Mouse (Mus musculus) stomach, embryonic 15.5 days (tissue): ENCODE measurements around the gene Tomm70a. TPM values are rescaled to one million over a fixed set of nuclear protein-coding genes. Genes with fewer than 3 reads are reported as not detected.

Source experiments
- ATAC-seq: fragments of 200-750 bp; cut with Nextera tagmentation; 2 replicates; pipeline ENCODE4 v1.8.0; 2017; ENCODE audit warnings: low read depth, moderate number of reproducible peaks, moderate TSS enrichment; ENCODE audit not compliant: insufficient read depth, low FRiP score
- H3K27ac ChIP-seq: fragments of 300-500 bp; sonication (generic); 2 replicates; pipeline ENCODE4 v1.5.1; 2015; ENCODE audit warnings: mild to moderate bottlenecking, inconsistent platforms
- H3K27me3 ChIP-seq: fragments of 300-500 bp; sonication (generic); replicated peaks from 2 replicates; pipeline ENCODE4 v1.6.1; 2015; ENCODE audit warnings: inconsistent platforms
- H3K36me3 ChIP-seq: fragments of 300-500 bp; sonication (generic); 2 replicates; pipeline ENCODE4 v1.6.1; 2015; ENCODE audit warnings: inconsistent platforms
- H3K4me1 ChIP-seq: fragments of 300-500 bp; sonication (generic); 2 replicates; pipeline ENCODE4 v1.6.1; 2015; ENCODE audit warnings: inconsistent platforms
- H3K4me2 ChIP-seq: fragments of 300-500 bp; sonication (generic); 2 replicates; pipeline ENCODE4 v1.6.1; 2015; ENCODE audit warnings: mild to moderate bottlenecking, inconsistent platforms
- H3K4me3 ChIP-seq: fragments of 300-500 bp; sonication (generic); replicated peaks from 2 replicates; pipeline ENCODE4 v1.5.1; 2015; ENCODE audit warnings: inconsistent platforms
- H3K9ac ChIP-seq: fragments of 300-500 bp; sonication (generic); 2 replicates; pipeline ENCODE4 v1.6.1; 2015; ENCODE audit warnings: inconsistent platforms
- H3K9me3 ChIP-seq: fragments of 300-500 bp; sonication (generic); 2 replicates; pipeline ENCODE4 v1.6.1; 2016; ENCODE audit warnings: inconsistent platforms
- WGBS: fragments of 180-500 bp; shearing (Covaris S2); methylation state at CpG from one replicate; pipeline ENCODE4 v1.1.7; 2015; 5-methylcytosine and 5-hydroxymethylcytosine counted together
- polyA plus RNA-seq: library from polyadenylated mRNA; unstranded; fragments of >200 nt; fragmentation: Nextera tagmentation; extraction: Ambion mirVana; gene quantifications from 2 replicates; pipeline ENCODE4 v1.2.1, GENCODE M21; 2015

Tomm70a gene
- polyA plus RNA-seq, 1 experiment from 2014 or later, result 44.7 TPM

DNA sequence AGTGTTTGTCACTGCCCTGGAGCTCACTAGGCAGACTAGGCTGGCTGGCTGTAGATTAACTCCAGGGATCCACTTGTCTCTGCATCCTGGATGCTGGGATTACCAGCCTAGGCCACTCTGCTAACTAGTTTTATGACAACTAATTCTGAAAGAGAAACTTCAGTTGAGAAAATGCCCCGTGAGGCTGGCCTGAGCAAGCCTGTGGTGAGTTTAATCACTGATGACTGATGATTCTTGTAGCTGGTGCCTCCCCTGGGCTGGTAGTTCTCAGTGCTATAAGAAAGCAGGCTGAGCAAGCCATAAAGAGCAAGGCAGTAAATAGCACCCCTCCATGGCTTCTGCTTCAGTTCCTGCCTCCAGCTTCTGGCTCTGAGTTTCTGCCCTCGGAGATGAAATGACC is 54.2 kb downstream of the Tomm70a start:
- H3K4me1 ChIP-seq, result no peaks in the 10 kb centered on the region
- H3K27ac ChIP-seq, result no peak overlapping the region
- no peak overlapping the region for H3K4me2 ChIP-seq
- no peak overlapping the region for H3K4me3 ChIP-seq
- H3K9ac ChIP-seq, result no peak overlapping the region
- 78% methylated on average over 2 of the region's 2 CpGs for WGBS
- H3K9me3 ChIP-seq, result no peaks in the 10 kb centered on the region
- H3K36me3 ChIP-seq, result peaks cover 11% of the 10 kb centered on the region
- no peaks in the 10 kb centered on the region for H3K27me3 ChIP-seq
- no peak for ATAC-seq

DNA sequence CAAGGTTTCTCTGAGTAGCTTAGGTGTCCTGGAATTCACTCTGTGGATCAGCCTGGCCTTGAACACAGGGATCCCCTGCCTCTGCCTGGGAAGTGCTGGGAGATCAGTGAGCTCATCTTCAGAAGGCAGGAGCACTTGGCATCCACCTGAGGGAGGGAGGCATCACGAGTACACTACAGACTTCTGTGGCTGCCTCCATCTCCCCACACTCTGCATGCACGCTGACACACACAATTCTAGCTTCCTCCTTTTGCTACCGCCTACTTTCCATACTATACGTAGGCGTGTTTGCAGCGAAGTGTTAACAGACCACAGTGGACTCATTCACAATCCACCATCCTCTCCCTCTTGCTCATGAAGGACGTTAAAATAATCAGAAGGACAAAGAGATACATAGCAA is 54.8 kb downstream of the Tomm70a start:
- Histone ChIP-seq H3K27ac (no peak overlapping the region), H3K27me3 (no peaks in the 10 kb centered on the region), H3K9me3 (no peaks in the 10 kb centered on the region), H3K36me3 (peaks cover 11% of the 10 kb centered on the region), H3K4me1 (no peaks in the 10 kb centered on the region), H3K4me3 (no peak overlapping the region), H3K4me2 (no peak overlapping the region), H3K9ac (no peak overlapping the region)
- 82% methylated on average over 7 of the region's 7 CpGs for WGBS
- ATAC-seq, result no peak

DNA sequence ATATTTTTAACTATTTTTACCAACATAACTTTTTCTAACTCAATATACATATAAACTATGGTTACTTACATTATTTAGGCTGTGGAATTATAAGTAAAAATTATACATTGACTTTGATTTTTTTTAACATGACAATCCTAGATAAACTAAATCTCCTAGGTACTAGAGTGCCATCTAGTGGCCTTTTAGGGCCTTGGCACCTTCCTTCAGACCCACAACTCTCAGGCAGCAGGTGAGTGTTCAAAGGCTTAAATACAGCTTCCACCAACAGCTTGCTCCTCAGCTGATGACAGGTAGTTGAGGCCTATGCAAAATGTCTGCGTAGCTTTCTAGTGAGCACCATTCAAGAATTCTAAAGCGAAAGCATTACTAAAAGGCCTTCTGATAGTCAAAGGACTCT is 55.8 kb downstream of the Tomm70a start:
- no peak overlapping the region for H3K9ac ChIP-seq
- H3K27me3 ChIP-seq, result no peaks in the 10 kb centered on the region
- peaks cover 11% of the 10 kb centered on the region for H3K36me3 ChIP-seq
- 70% methylated on average over 2 of the region's 2 CpGs for WGBS
- ATAC-seq, result no peak
- no peak overlapping the region for H3K27ac ChIP-seq
- no peak overlapping the region for H3K4me3 ChIP-seq
- H3K4me1 ChIP-seq, result no peaks in the 10 kb centered on the region
- no peak overlapping the region for H3K4me2 ChIP-seq
- H3K9me3 ChIP-seq, result no peaks in the 10 kb centered on the region

DNA sequence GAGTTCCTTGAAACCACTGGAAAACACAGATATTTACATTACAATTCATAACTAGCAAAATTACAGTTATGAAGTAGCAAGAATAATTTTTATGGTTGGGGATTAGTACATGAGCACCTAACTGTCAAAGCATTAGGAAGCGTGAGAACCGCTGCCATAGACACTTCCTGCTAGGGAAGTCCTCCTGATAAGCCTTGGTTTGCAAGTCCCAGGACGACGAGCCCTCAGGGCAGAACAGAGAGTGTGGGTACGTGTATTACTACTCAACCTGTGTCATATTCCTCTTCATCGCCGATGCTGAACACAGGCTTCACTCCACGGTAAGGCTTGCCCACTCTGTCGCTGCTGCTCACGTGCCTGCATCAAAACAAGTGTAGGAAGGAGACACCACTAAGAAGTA is 56.2 kb downstream of the Tomm70a start:
- H3K4me3 ChIP-seq, result no peak overlapping the region
- no peak overlapping the region for H3K27ac ChIP-seq
- no peaks in the 10 kb centered on the region for H3K9me3 ChIP-seq
- no peaks in the 10 kb centered on the region for H3K4me1 ChIP-seq
- H3K9ac ChIP-seq, result no peak overlapping the region
- ATAC-seq, result no peak
- 86% methylated on average over 10 of the region's 10 CpGs for WGBS
- H3K27me3 ChIP-seq, result no peaks in the 10 kb centered on the region
- H3K4me2 ChIP-seq, result no peak overlapping the region
- peaks cover 12% of the 10 kb centered on the region for H3K36me3 ChIP-seq

GRCm38 (mm10) chr16:57181180-57181579 is 59.7 kb downstream of the Tomm70a start:
- peaks cover 11% of the 10 kb centered on the region; the same call in 1 of the 2 replicates for H3K36me3 ChIP-seq
- H3K4me3 ChIP-seq, result no peak overlapping the region
- no peak overlapping the region for H3K4me2 ChIP-seq
- no peak overlapping the region for H3K27ac ChIP-seq
- no peaks in the 10 kb centered on the region for H3K9me3 ChIP-seq
- 82% methylated on average over 11 of the region's 11 CpGs for WGBS
- ATAC-seq, result no peak
- no peaks in the 10 kb centered on the region for H3K4me1 ChIP-seq
- H3K27me3 ChIP-seq, result no peaks in the 10 kb centered on the region
- no peak overlapping the region for H3K9ac ChIP-seq

GRCm38 (mm10) chr16:57182037-57182436 is 60.5 kb downstream of the Tomm70a start:
- H3K9ac ChIP-seq, result no peak overlapping the region
- H3K36me3 ChIP-seq, result peaks cover 11% of the 10 kb centered on the region; the same call in 1 of the 2 replicates
- H3K4me3 ChIP-seq, result no peak overlapping the region
- ATAC-seq, result no peak
- no peaks in the 10 kb centered on the region for H3K9me3 ChIP-seq
- H3K27me3 ChIP-seq, result no peaks in the 10 kb centered on the region
- 77% methylated on average over 5 of the region's 5 CpGs for WGBS
- no peaks in the 10 kb centered on the region for H3K4me1 ChIP-seq
- no peak overlapping the region for H3K27ac ChIP-seq
- no peak overlapping the region for H3K4me2 ChIP-seq

DNA sequence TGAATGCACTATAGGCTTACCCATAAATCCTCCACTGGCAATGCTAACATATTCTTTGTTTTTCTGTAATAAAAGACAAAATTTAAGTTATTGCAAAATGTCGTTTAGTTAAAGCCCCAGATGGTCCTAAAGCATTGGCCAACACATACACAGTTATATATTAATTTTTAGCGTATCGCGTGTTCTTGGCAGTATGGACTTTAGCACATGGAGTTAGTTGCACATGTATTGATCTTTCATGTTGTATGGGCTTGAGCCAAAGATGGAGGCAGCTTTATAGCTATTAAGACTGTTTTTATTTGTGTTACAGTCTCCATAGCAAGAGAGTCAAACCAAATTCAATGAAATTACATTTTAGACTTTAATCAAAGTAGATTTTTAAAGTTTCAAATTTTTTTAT is 65.1 kb downstream of the Tomm70a start:
- Histone ChIP-seq H3K9me3 (no peaks in the 10 kb centered on the region), H3K4me3 (no peak overlapping the region), H3K4me1 (no peaks in the 10 kb centered on the region), H3K9ac (no peak overlapping the region), H3K27ac (no peak overlapping the region), H3K4me2 (no peak overlapping the region), H3K27me3 (no peaks in the 10 kb centered on the region), H3K36me3 (peaks cover 11% of the 10 kb centered on the region)
- ATAC-seq, result no peak
- 93% methylated on average over 4 of the region's 4 CpGs for WGBS

DNA sequence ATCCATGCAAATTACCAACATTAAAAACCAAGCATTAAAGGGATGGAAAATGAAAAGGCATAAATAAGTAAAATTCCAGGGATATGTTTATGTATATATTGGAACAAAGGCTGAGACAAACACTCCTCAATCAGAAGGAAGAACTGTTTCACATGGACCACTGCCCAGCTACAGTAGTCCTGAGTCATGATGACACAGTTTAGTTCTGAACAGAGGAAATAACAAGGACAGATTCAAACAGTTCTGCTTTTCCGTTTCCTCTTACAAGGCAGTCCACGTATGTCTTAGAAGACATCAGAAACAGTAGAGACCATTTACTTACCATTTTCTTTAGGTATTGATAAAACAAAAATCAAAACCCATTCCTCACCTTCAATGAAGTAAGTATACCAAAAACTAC is 68.0 kb downstream of the Tomm70a start:
- 76% methylated on average over 2 of the region's 2 CpGs for WGBS
- Histone ChIP-seq H3K27ac (no peak overlapping the region), H3K9ac (no peak overlapping the region), H3K36me3 (peaks cover 10% of the 10 kb centered on the region), H3K9me3 (no peaks in the 10 kb centered on the region), H3K4me1 (no peaks in the 10 kb centered on the region), H3K4me3 (no peak overlapping the region), H3K4me2 (no peak overlapping the region), H3K27me3 (no peaks in the 10 kb centered on the region)
- ATAC-seq, result no peak

GRCm38 (mm10) chr16:57190390-57190789 is 68.9 kb downstream of the Tomm70a start:
- no peak overlapping the region for H3K4me2 ChIP-seq
- H3K4me3 ChIP-seq, result no peak overlapping the region
- no peak overlapping the region for H3K27ac ChIP-seq
- H3K4me1 ChIP-seq, result no peaks in the 10 kb centered on the region
- H3K9me3 ChIP-seq, result no peaks in the 10 kb centered on the region
- peaks cover 10% of the 10 kb centered on the region for H3K36me3 ChIP-seq
- H3K27me3 ChIP-seq, result no peaks in the 10 kb centered on the region
- 91% methylated on average over 8 of the region's 8 CpGs for WGBS
- no peak for ATAC-seq
- H3K9ac ChIP-seq, result no peak overlapping the region

GRCm38 (mm10) chr16:57191214-57191613 is 69.7 kb downstream of the Tomm70a start:
- Histone ChIP-seq H3K9ac (no peak overlapping the region), H3K36me3 (peaks cover 10% of the 10 kb centered on the region), H3K4me1 (no peaks in the 10 kb centered on the region), H3K9me3 (no peaks in the 10 kb centered on the region), H3K27me3 (no peaks in the 10 kb centered on the region), H3K4me3 (no peak overlapping the region), H3K27ac (no peak overlapping the region), H3K4me2 (no peak overlapping the region)
- ATAC-seq, result no peak
- 92% methylated on average over 14 of the region's 14 CpGs for WGBS

GRCm38 (mm10) chr16:57196590-57196989 is 75.1 kb downstream of the Tomm70a start:
- WGBS, result 86% methylated on average over 5 of the region's 5 CpGs
- no peaks in the 10 kb centered on the region for H3K4me1 ChIP-seq
- no peaks in the 10 kb centered on the region for H3K27me3 ChIP-seq
- peaks cover 8% of the 10 kb centered on the region for H3K36me3 ChIP-seq
- H3K9ac ChIP-seq, result no peak overlapping the region
- no peak overlapping the region for H3K4me2 ChIP-seq
- H3K9me3 ChIP-seq, result no peaks in the 10 kb centered on the region
- no peak overlapping the region for H3K27ac ChIP-seq
- ATAC-seq, result no peak
- no peak overlapping the region for H3K4me3 ChIP-seq

DNA sequence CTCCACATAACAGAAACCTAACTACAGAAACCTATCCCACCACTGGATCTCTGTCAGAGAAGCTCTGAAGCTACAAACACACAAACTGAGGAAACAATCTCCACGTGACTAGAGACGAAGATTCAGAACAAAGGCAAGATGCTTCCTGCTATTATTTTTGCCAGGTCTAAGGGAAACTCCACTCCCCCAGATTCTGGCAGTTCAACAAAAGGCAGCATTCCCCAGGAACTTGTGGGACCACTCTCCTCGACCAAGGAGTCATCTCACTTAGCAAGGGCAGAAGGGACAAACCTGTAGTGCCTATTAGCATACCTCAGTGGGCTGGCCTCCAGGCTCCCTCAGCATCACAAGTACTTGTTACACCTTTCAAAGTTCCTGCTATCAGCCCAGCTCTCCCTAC is 75.8 kb downstream of the Tomm70a start:
- no peaks in the 10 kb centered on the region for H3K27me3 ChIP-seq
- H3K9me3 ChIP-seq, result no peaks in the 10 kb centered on the region
- peaks cover 4% of the 10 kb centered on the region; the same call in 1 of the 2 replicates for H3K36me3 ChIP-seq
- no peak overlapping the region for H3K9ac ChIP-seq
- 69% methylated on average over 3 of the region's 3 CpGs for WGBS
- H3K27ac ChIP-seq, result no peak overlapping the region
- no peaks in the 10 kb centered on the region for H3K4me1 ChIP-seq
- no peak overlapping the region for H3K4me2 ChIP-seq
- no peak for ATAC-seq
- no peak overlapping the region for H3K4me3 ChIP-seq
